Mouse (Mus musculus): ENCODE data around the gene Cat. TPM values are rescaled to one million over a fixed set of nuclear protein-coding genes. Genes with fewer than 3 reads are reported as not detected.
A peak's percentile ranks its signal among the peaks of the same experiment; 100 is the strongest.

Gene Cat
- polyA plus RNA-seq, 1 experiment from 2014 or later: 128 TPM

GRCm38 (mm10) chr2:103457048-103457447 is 27.9 kb downstream of the Cat start:
- ATAC-seq (ENCODE audit: insufficient number of reproducible peaks, low FRiP score, low TSS enrichment, low read depth) (no peak), DNase-seq (ENCODE audit: low spot score) (no peak)
- peaks cover 20% of the 10 kb centered on the region for H3K36me3 ChIP-seq (ENCODE audit: control insufficient read depth, insufficient read depth, low read length)
- H3K9ac ChIP-seq (ENCODE audit: low read length): no peak overlapping the region
- peaks cover 7% of the 10 kb centered on the region; the same call in 1 of the 2 replicates for H3K4me1 ChIP-seq (ENCODE audit: control insufficient read depth, insufficient read depth, low read length)
- H3K4me2 ChIP-seq (ENCODE audit: low read depth, severe bottlenecking): no peak overlapping the region
- H3K9me3 ChIP-seq (ENCODE audit: control insufficient read depth, low read length): no peaks in the 10 kb centered on the region
- H3K4me3 ChIP-seq (ENCODE audit: low read depth, low read length): no peak overlapping the region
- 88% methylated on average over 5 of the region's 5 CpGs for WGBS
- no peak overlapping the region for H3K27ac ChIP-seq (replicated peaks; ENCODE audit: low read depth, low read length)
- no peaks in the 10 kb centered on the region for H3K27me3 ChIP-seq (ENCODE audit: control insufficient read depth, insufficient read depth, low read length)

- Histone ChIP-seq H3K36me3 (ENCODE audit: control insufficient read depth, insufficient read depth, low read length) (peaks cover 20% of the 10 kb centered on the region), H3K4me3 (ENCODE audit: low read depth, low read length) (no peak overlapping the region), H3K4me1 (ENCODE audit: control insufficient read depth, insufficient read depth, low read length) (peaks cover 6% of the 10 kb centered on the region; the same call in 1 of the 2 replicates), H3K4me2 (ENCODE audit: low read depth, severe bottlenecking) (no peak overlapping the region), H3K9ac (ENCODE audit: low read length) (no peak overlapping the region), H3K27me3 (ENCODE audit: control insufficient read depth, insufficient read depth, low read length) (no peaks in the 10 kb centered on the region), H3K27ac (replicated peaks; ENCODE audit: low read depth, low read length) (no peak overlapping the region), H3K9me3 (ENCODE audit: control insufficient read depth, low read length) (no peaks in the 10 kb centered on the region)
- peak; percentile 94 for DNase-seq (ENCODE audit: low spot score)
- ATAC-seq (ENCODE audit: insufficient number of reproducible peaks, low FRiP score, low TSS enrichment, low read depth): no peak
- 22% methylated on average over 10 of the region's 10 CpGs for WGBS
These were observed 28.3 kb downstream of the Cat start for GRCm38 (mm10) chr2:103456646-103457045.

GRCm38 (mm10) chr2:103455748-103456147 is 29.2 kb downstream of the Cat start:
- no peak overlapping the region for H3K9ac ChIP-seq (ENCODE audit: low read length)
- DNase-seq (ENCODE audit: low spot score) (no peak), ATAC-seq (ENCODE audit: insufficient number of reproducible peaks, low FRiP score, low TSS enrichment, low read depth) (no peak)
- H3K4me1 ChIP-seq (ENCODE audit: control insufficient read depth, insufficient read depth, low read length): no peaks in the 10 kb centered on the region
- no peak overlapping the region for H3K27ac ChIP-seq (replicated peaks; ENCODE audit: low read depth, low read length)
- peaks cover 20% of the 10 kb centered on the region for H3K36me3 ChIP-seq (ENCODE audit: control insufficient read depth, insufficient read depth, low read length)
- WGBS: 95% methylated on average over 7 of the region's 7 CpGs
- H3K9me3 ChIP-seq (ENCODE audit: control insufficient read depth, low read length): no peaks in the 10 kb centered on the region
- H3K27me3 ChIP-seq (ENCODE audit: control insufficient read depth, insufficient read depth, low read length): no peaks in the 10 kb centered on the region
- no peak overlapping the region for H3K4me2 ChIP-seq (ENCODE audit: low read depth, severe bottlenecking)
- H3K4me3 ChIP-seq (ENCODE audit: low read depth, low read length): no peak overlapping the region

GRCm38 (mm10) chr2:103452550-103452949 is 32.4 kb downstream of the Cat start:
- ATAC-seq (ENCODE audit: insufficient number of reproducible peaks, low FRiP score, low TSS enrichment, low read depth) (no peak), DNase-seq (ENCODE audit: low spot score) (no peak)
- Histone ChIP-seq H3K36me3 (ENCODE audit: control insufficient read depth, insufficient read depth, low read length) (peaks cover 11% of the 10 kb centered on the region), H3K27ac (replicated peaks; ENCODE audit: low read depth, low read length) (no peak overlapping the region), H3K4me1 (ENCODE audit: control insufficient read depth, insufficient read depth, low read length) (no peaks in the 10 kb centered on the region), H3K9me3 (ENCODE audit: control insufficient read depth, low read length) (no peaks in the 10 kb centered on the region), H3K27me3 (ENCODE audit: control insufficient read depth, insufficient read depth, low read length) (no peaks in the 10 kb centered on the region), H3K4me2 (ENCODE audit: low read depth, severe bottlenecking) (no peak overlapping the region), H3K9ac (ENCODE audit: low read length) (no peak overlapping the region), H3K4me3 (ENCODE audit: low read depth, low read length) (no peak overlapping the region)
- 81% methylated on average over 5 of the region's 5 CpGs for WGBS

GRCm38 (mm10) chr2:103450267-103450666 is 34.7 kb downstream of the Cat start:
- DNase-seq (ENCODE audit: low spot score) (no peak), ATAC-seq (ENCODE audit: insufficient number of reproducible peaks, low FRiP score, low TSS enrichment, low read depth) (no peak)
- H3K4me1 ChIP-seq (ENCODE audit: control insufficient read depth, insufficient read depth, low read length): no peaks in the 10 kb centered on the region
- no peaks in the 10 kb centered on the region for H3K9me3 ChIP-seq (ENCODE audit: control insufficient read depth, low read length)
- H3K9ac ChIP-seq (ENCODE audit: low read length): no peak overlapping the region
- no peaks in the 10 kb centered on the region for H3K27me3 ChIP-seq (ENCODE audit: control insufficient read depth, insufficient read depth, low read length)
- no peak overlapping the region for H3K4me3 ChIP-seq (ENCODE audit: low read depth, low read length)
- H3K27ac ChIP-seq (replicated peaks; ENCODE audit: low read depth, low read length): no peak overlapping the region
- WGBS: 90% methylated on average over 8 of the region's 8 CpGs
- H3K36me3 ChIP-seq (ENCODE audit: control insufficient read depth, insufficient read depth, low read length): peaks cover 4% of the 10 kb centered on the region
- H3K4me2 ChIP-seq (ENCODE audit: low read depth, severe bottlenecking): no peak overlapping the region

GRCm38 (mm10) chr2:103449813-103450212 is 35.1 kb downstream of the Cat start:
- H3K4me2 ChIP-seq (ENCODE audit: low read depth, severe bottlenecking): no peak overlapping the region
- peaks cover 4% of the 10 kb centered on the region; the same call in 1 of the 2 replicates for H3K36me3 ChIP-seq (ENCODE audit: control insufficient read depth, insufficient read depth, low read length)
- no peak overlapping the region for H3K9ac ChIP-seq (ENCODE audit: low read length)
- ATAC-seq (ENCODE audit: insufficient number of reproducible peaks, low FRiP score, low TSS enrichment, low read depth) (no peak), DNase-seq (ENCODE audit: low spot score) (no peak)
- WGBS: 76% methylated on average over 7 of the region's 7 CpGs
- no peaks in the 10 kb centered on the region for H3K27me3 ChIP-seq (ENCODE audit: control insufficient read depth, insufficient read depth, low read length)
- no peaks in the 10 kb centered on the region for H3K4me1 ChIP-seq (ENCODE audit: control insufficient read depth, insufficient read depth, low read length)
- H3K4me3 ChIP-seq (ENCODE audit: low read depth, low read length): no peak overlapping the region
- H3K9me3 ChIP-seq (ENCODE audit: control insufficient read depth, low read length): no peaks in the 10 kb centered on the region
- no peak overlapping the region for H3K27ac ChIP-seq (replicated peaks; ENCODE audit: low read depth, low read length)

- Histone ChIP-seq H3K4me2 (ENCODE audit: low read depth, severe bottlenecking) (no peak overlapping the region), H3K27ac (replicated peaks; ENCODE audit: low read depth, low read length) (no peak overlapping the region), H3K4me1 (ENCODE audit: control insufficient read depth, insufficient read depth, low read length) (no peaks in the 10 kb centered on the region), H3K36me3 (ENCODE audit: control insufficient read depth, insufficient read depth, low read length) (no peaks in the 10 kb centered on the region; the same call in 1 of the 2 replicates), H3K9ac (ENCODE audit: low read length) (no peak overlapping the region), H3K4me3 (ENCODE audit: low read depth, low read length) (no peak overlapping the region), H3K27me3 (ENCODE audit: control insufficient read depth, insufficient read depth, low read length) (no peaks in the 10 kb centered on the region), H3K9me3 (ENCODE audit: control insufficient read depth, low read length) (no peaks in the 10 kb centered on the region)
- ATAC-seq (ENCODE audit: insufficient number of reproducible peaks, low FRiP score, low TSS enrichment, low read depth): no peak
- DNase-seq (ENCODE audit: low spot score): no peak
- 62% methylated on average over 14 of the region's 14 CpGs for WGBS
These were observed 35.9 kb downstream of the Cat start for GRCm38 (mm10) chr2:103448947-103449560.

GRCm38 (mm10) chr2:103446326-103446725 is 38.6 kb downstream of the Cat start:
- no peaks in the 10 kb centered on the region for H3K4me1 ChIP-seq (ENCODE audit: control insufficient read depth, insufficient read depth, low read length)
- H3K9ac ChIP-seq (ENCODE audit: low read length): no peak overlapping the region
- H3K27ac ChIP-seq (replicated peaks; ENCODE audit: low read depth, low read length): no peak overlapping the region
- ATAC-seq (ENCODE audit: insufficient number of reproducible peaks, low FRiP score, low TSS enrichment, low read depth) (no peak), DNase-seq (ENCODE audit: low spot score) (no peak)
- H3K4me3 ChIP-seq (ENCODE audit: low read depth, low read length): no peak overlapping the region
- H3K27me3 ChIP-seq (ENCODE audit: control insufficient read depth, insufficient read depth, low read length): no peaks in the 10 kb centered on the region
- H3K4me2 ChIP-seq (ENCODE audit: low read depth, severe bottlenecking): no peak overlapping the region
- no peaks in the 10 kb centered on the region for H3K9me3 ChIP-seq (ENCODE audit: control insufficient read depth, low read length)
- WGBS: 87% methylated on average over 6 of the region's 6 CpGs
- no peaks in the 10 kb centered on the region for H3K36me3 ChIP-seq (ENCODE audit: control insufficient read depth, insufficient read depth, low read length)

GRCm38 (mm10) chr2:103445776-103446175 is 39.2 kb downstream of the Cat start:
- H3K4me3 ChIP-seq (ENCODE audit: low read depth, low read length): no peak overlapping the region
- no peak overlapping the region for H3K9ac ChIP-seq (ENCODE audit: low read length)
- H3K27me3 ChIP-seq (ENCODE audit: control insufficient read depth, insufficient read depth, low read length): no peaks in the 10 kb centered on the region
- DNase-seq (ENCODE audit: low spot score): peak; percentile 61
- no peak overlapping the region for H3K27ac ChIP-seq (replicated peaks; ENCODE audit: low read depth, low read length)
- H3K36me3 ChIP-seq (ENCODE audit: control insufficient read depth, insufficient read depth, low read length): no peaks in the 10 kb centered on the region
- ATAC-seq (ENCODE audit: insufficient number of reproducible peaks, low FRiP score, low TSS enrichment, low read depth): no peak
- WGBS: 64% methylated on average over 6 of the region's 6 CpGs
- no peak overlapping the region for H3K4me2 ChIP-seq (ENCODE audit: low read depth, severe bottlenecking)
- no peaks in the 10 kb centered on the region for H3K4me1 ChIP-seq (ENCODE audit: control insufficient read depth, insufficient read depth, low read length)
- H3K9me3 ChIP-seq (ENCODE audit: control insufficient read depth, low read length): no peaks in the 10 kb centered on the region
